Mouse (Mus musculus): ENCODE data around the gene Grb2. TPM values are rescaled to one million over a fixed set of nuclear protein-coding genes. Genes with fewer than 3 reads are reported as not detected.
A peak's percentile ranks its signal among the peaks of the same experiment; 100 is the strongest.

Gene Grb2
- polyA plus RNA-seq, 1 experiment from 2014 or later: 188 TPM

- H3K4me3 ChIP-seq (replicated peaks; ENCODE audit: low read length): peak within 1 kb of the TSS; percentile 96
- peak; percentile 97 for ATAC-seq
- peaks cover 17% of the 10 kb centered on the region for H3K36me3 ChIP-seq (ENCODE audit: control insufficient read depth, insufficient read depth)
- H3K27ac ChIP-seq (ENCODE audit: low read length): peak within 1 kb of the TSS; percentile 93
- H3K9ac ChIP-seq (replicated peaks; ENCODE audit: low read depth, low read length): peak within 1 kb of the TSS; percentile 97
- peaks cover 21% of the 10 kb centered on the region for H3K4me1 ChIP-seq (replicated peaks; ENCODE audit: control insufficient read depth, insufficient read depth, low read length)
- WGBS: under 1% methylated on average over 73 of the region's 93 CpGs
- no peaks in the 10 kb centered on the region for H3K9me3 ChIP-seq (ENCODE audit: control insufficient read depth, low read length)
- peak within 1 kb of the TSS; percentile 91 for H3K4me2 ChIP-seq (ENCODE audit: low read length)
- no peaks in the 10 kb centered on the region for H3K27me3 ChIP-seq (replicated peaks; ENCODE audit: control insufficient read depth, insufficient read depth, low read length)
Observed at GRCm38 (mm10) chr11:115603476-115604303, 104.7 kb downstream of the Grb2 start, which contains the start of the genes Mrps7 and Gga3. Gene Mrps7 (plus strand): TSS chr11:115603925. Gene Gga3 (minus strand): TSS chr11:115604051.

GRCm38 (mm10) chr11:115603128-115603475 lies 105.3 kb downstream of the Grb2 start:
- ATAC-seq: no peak
- H3K36me3 ChIP-seq (ENCODE audit: control insufficient read depth, insufficient read depth): peaks cover 14% of the 10 kb centered on the region
- H3K9ac ChIP-seq (replicated peaks; ENCODE audit: low read depth, low read length): peak overlapping the region; percentile 97
- no peaks in the 10 kb centered on the region for H3K9me3 ChIP-seq (ENCODE audit: control insufficient read depth, low read length)
- peak overlapping the region; percentile 93 for H3K27ac ChIP-seq (ENCODE audit: low read length)
- WGBS: 7% methylated on average over 15 of the region's 15 CpGs
- H3K4me3 ChIP-seq (replicated peaks; ENCODE audit: low read length): peak overlapping the region; percentile 96
- H3K27me3 ChIP-seq (replicated peaks; ENCODE audit: control insufficient read depth, insufficient read depth, low read length): no peaks in the 10 kb centered on the region
- peak overlapping the region; percentile 83 for H3K4me2 ChIP-seq (ENCODE audit: low read length)
- H3K4me1 ChIP-seq (replicated peaks; ENCODE audit: control insufficient read depth, insufficient read depth, low read length): peaks cover 21% of the 10 kb centered on the region

- 99% methylated on average over 4 of the region's 4 CpGs for WGBS
- no peak for ATAC-seq
- no peak overlapping the region for H3K27ac ChIP-seq (ENCODE audit: low read length)
- H3K4me3 ChIP-seq (replicated peaks; ENCODE audit: low read length): no peak overlapping the region
- H3K4me2 ChIP-seq (ENCODE audit: low read length): no peak overlapping the region
- peaks cover 21% of the 10 kb centered on the region for H3K4me1 ChIP-seq (replicated peaks; ENCODE audit: control insufficient read depth, insufficient read depth, low read length)
- H3K9me3 ChIP-seq (ENCODE audit: control insufficient read depth, low read length): no peaks in the 10 kb centered on the region
- H3K9ac ChIP-seq (replicated peaks; ENCODE audit: low read depth, low read length): no peak overlapping the region
- H3K27me3 ChIP-seq (replicated peaks; ENCODE audit: control insufficient read depth, insufficient read depth, low read length): no peaks in the 10 kb centered on the region
- no peaks in the 10 kb centered on the region; the same call in 1 of the 2 replicates for H3K36me3 ChIP-seq (ENCODE audit: control insufficient read depth, insufficient read depth)
Observed at GRCm38 (mm10) chr11:115601174-115601573, 107.2 kb downstream of the Grb2 start.

GRCm38 (mm10) chr11:115600743-115601142 lies 107.7 kb downstream of the Grb2 start:
- no peak overlapping the region for H3K4me3 ChIP-seq (replicated peaks; ENCODE audit: low read length)
- no peaks in the 10 kb centered on the region for H3K27me3 ChIP-seq (replicated peaks; ENCODE audit: control insufficient read depth, insufficient read depth, low read length)
- H3K27ac ChIP-seq (ENCODE audit: low read length): no peak overlapping the region
- H3K4me2 ChIP-seq (ENCODE audit: low read length): no peak overlapping the region
- no peak overlapping the region for H3K9ac ChIP-seq (replicated peaks; ENCODE audit: low read depth, low read length)
- no peaks in the 10 kb centered on the region; the same call in 1 of the 2 replicates for H3K36me3 ChIP-seq (ENCODE audit: control insufficient read depth, insufficient read depth)
- ATAC-seq: no peak
- no peaks in the 10 kb centered on the region for H3K9me3 ChIP-seq (ENCODE audit: control insufficient read depth, low read length)
- H3K4me1 ChIP-seq (replicated peaks; ENCODE audit: control insufficient read depth, insufficient read depth, low read length): peaks cover 21% of the 10 kb centered on the region
- 98% methylated on average over 15 of the region's 15 CpGs for WGBS

GRCm38 (mm10) chr11:115599722-115600121 lies 108.7 kb downstream of the Grb2 start:
- Histone ChIP-seq H3K9me3 (ENCODE audit: control insufficient read depth, low read length) (no peaks in the 10 kb centered on the region), H3K9ac (replicated peaks; ENCODE audit: low read depth, low read length) (no peak overlapping the region), H3K36me3 (ENCODE audit: control insufficient read depth, insufficient read depth) (no peaks in the 10 kb centered on the region; the same call in 1 of the 2 replicates), H3K27me3 (replicated peaks; ENCODE audit: control insufficient read depth, insufficient read depth, low read length) (no peaks in the 10 kb centered on the region), H3K4me3 (replicated peaks; ENCODE audit: low read length) (no peak overlapping the region), H3K4me2 (ENCODE audit: low read length) (no peak overlapping the region), H3K27ac (ENCODE audit: low read length) (no peak overlapping the region), H3K4me1 (replicated peaks; ENCODE audit: control insufficient read depth, insufficient read depth, low read length) (peaks cover 16% of the 10 kb centered on the region)
- no peak for ATAC-seq
- WGBS: 94% methylated on average over 7 of the region's 7 CpGs

GRCm38 (mm10) chr11:115598309-115598708 lies 110.1 kb downstream of the Grb2 start:
- H3K4me3 ChIP-seq (replicated peaks; ENCODE audit: low read length): no peak overlapping the region
- 93% methylated on average over 4 of the region's 4 CpGs for WGBS
- peaks cover 5% of the 10 kb centered on the region for H3K36me3 ChIP-seq (ENCODE audit: control insufficient read depth, insufficient read depth)
- no peak overlapping the region for H3K27ac ChIP-seq (ENCODE audit: low read length)
- H3K27me3 ChIP-seq (replicated peaks; ENCODE audit: control insufficient read depth, insufficient read depth, low read length): no peaks in the 10 kb centered on the region
- H3K9ac ChIP-seq (replicated peaks; ENCODE audit: low read depth, low read length): no peak overlapping the region
- no peak for ATAC-seq
- no peak overlapping the region for H3K4me2 ChIP-seq (ENCODE audit: low read length)
- peaks cover 12% of the 10 kb centered on the region for H3K4me1 ChIP-seq (replicated peaks; ENCODE audit: control insufficient read depth, insufficient read depth, low read length)
- H3K9me3 ChIP-seq (ENCODE audit: control insufficient read depth, low read length): no peaks in the 10 kb centered on the region

- WGBS: 96% methylated on average over 3 of the region's 3 CpGs
- Histone ChIP-seq H3K9ac (replicated peaks; ENCODE audit: low read depth, low read length) (no peak overlapping the region), H3K36me3 (ENCODE audit: control insufficient read depth, insufficient read depth) (peaks cover 15% of the 10 kb centered on the region), H3K4me1 (replicated peaks; ENCODE audit: control insufficient read depth, insufficient read depth, low read length) (no peaks in the 10 kb centered on the region), H3K9me3 (ENCODE audit: control insufficient read depth, low read length) (no peaks in the 10 kb centered on the region), H3K27me3 (replicated peaks; ENCODE audit: control insufficient read depth, insufficient read depth, low read length) (no peaks in the 10 kb centered on the region), H3K27ac (ENCODE audit: low read length) (no peak overlapping the region), H3K4me3 (replicated peaks; ENCODE audit: low read length) (no peak overlapping the region), H3K4me2 (ENCODE audit: low read length) (no peak overlapping the region)
- no peak for ATAC-seq
Observed at GRCm38 (mm10) chr11:115595209-115595608, 113.2 kb downstream of the Grb2 start.

Other genes starting within 250 kb of the Grb2 start
- gene Slc16a5, start 246.1 kb downstream of the Grb2 start, polyA plus RNA-seq (2015; fragmentation: Nextera tagmentation; extraction: Ambion mirVana): not detected in 2 replicates
- gene Armc7, start 232.9 kb downstream of the Grb2 start, polyA plus RNA-seq (2015; fragmentation: Nextera tagmentation; extraction: Ambion mirVana): 16.2 and 17.3 TPM in 2 replicates
- 82.6 and 91.0 TPM in 2 replicates for gene Nt5c, start 216.7 kb downstream of the Grb2 start, polyA plus RNA-seq (2015; fragmentation: Nextera tagmentation; extraction: Ambion mirVana)
- gene Jpt1, start 194.2 kb downstream of the Grb2 start, polyA plus RNA-seq (2015; fragmentation: Nextera tagmentation; extraction: Ambion mirVana): 1,959 and 1,981 TPM in 2 replicates
- 1,130 and 1,181 TPM in 2 replicates for gene Sumo2, start 172.3 kb downstream of the Grb2 start, polyA plus RNA-seq (2015; fragmentation: Nextera tagmentation; extraction: Ambion mirVana)
- 138 and 144 TPM in 2 replicates for gene Nup85, start 144.2 kb downstream of the Grb2 start, polyA plus RNA-seq (2015; fragmentation: Nextera tagmentation; extraction: Ambion mirVana)
- 68.0 and 76.5 TPM in 2 replicates for gene Mrps7, start 104.7 kb downstream of the Grb2 start, polyA plus RNA-seq (2015; fragmentation: Nextera tagmentation; extraction: Ambion mirVana)
- gene Gga3, start 104.5 kb downstream of the Grb2 start, polyA plus RNA-seq (2015; fragmentation: Nextera tagmentation; extraction: Ambion mirVana): 32.5 and 37.4 TPM in 2 replicates
- 9.8 and 12.9 TPM in 2 replicates for gene Mif4gd, start 95.6 kb downstream of the Grb2 start, polyA plus RNA-seq (2015; fragmentation: Nextera tagmentation; extraction: Ambion mirVana)
- gene Slc25a19, start 80.3 kb downstream of the Grb2 start, polyA plus RNA-seq (2015; fragmentation: Nextera tagmentation; extraction: Ambion mirVana): 57.2 and 63.0 TPM in 2 replicates
- 29.1 and 29.8 TPM in 2 replicates for gene Tmem94, start 56.8 kb upstream of the Grb2 start, polyA plus RNA-seq (2015; fragmentation: Nextera tagmentation; extraction: Ambion mirVana)
- gene Caskin2, start 105.0 kb upstream of the Grb2 start, polyA plus RNA-seq (2015; fragmentation: Nextera tagmentation; extraction: Ambion mirVana): 9.1 and 11.2 TPM in 2 replicates
- 25.8 and 28.3 TPM in 2 replicates for gene Tsen54, start 106.1 kb upstream of the Grb2 start, polyA plus RNA-seq (2015; fragmentation: Nextera tagmentation; extraction: Ambion mirVana)
- 1.3 and 2.0 TPM in 2 replicates for gene Llgl2, start 115.5 kb upstream of the Grb2 start, polyA plus RNA-seq (2015; fragmentation: Nextera tagmentation; extraction: Ambion mirVana)
- gene Myo15b, start 149.8 kb upstream of the Grb2 start, polyA plus RNA-seq (2015; fragmentation: Nextera tagmentation; extraction: Ambion mirVana): 0.18 TPM in 1 of 2 replicates, not detected in the other
- gene Smim5, start 191.4 kb upstream of the Grb2 start, polyA plus RNA-seq (2015; fragmentation: Nextera tagmentation; extraction: Ambion mirVana): 1.2 and 1.8 TPM in 2 replicates
- 0.93 and 0.95 TPM in 2 replicates for gene Smim6, start 203.4 kb upstream of the Grb2 start, polyA plus RNA-seq (2015; fragmentation: Nextera tagmentation; extraction: Ambion mirVana)
- 56.2 and 60.7 TPM in 2 replicates for gene Sap30bp, start 224.7 kb upstream of the Grb2 start, polyA plus RNA-seq (2015; fragmentation: Nextera tagmentation; extraction: Ambion mirVana)
- 25.6 and 26.0 TPM in 2 replicates for gene Recql5, start 224.9 kb upstream of the Grb2 start, polyA plus RNA-seq (2015; fragmentation: Nextera tagmentation; extraction: Ambion mirVana)

Data from forebrain, embryonic 16.5 days (tissue).